Mouse (Mus musculus) megakaryocyte-erythroid progenitor cell, adult 5 weeks (primary cell): ENCODE data around the gene Erc1. TPM values are rescaled to one million over a fixed set of nuclear protein-coding genes. Genes with fewer than 3 reads are reported as not detected.

Source experiments
- polyA plus RNA-seq: library from polyadenylated mRNA; stranded (reverse); fragments of >175 nt; gene quantifications from 2 replicates; pipeline ENCODE4 v1.2.3, GENCODE M21; 2012

Erc1 gene
- polyA plus RNA-seq, result 0.67 and 0.81 TPM in 2 replicates

GRCm38 (mm10) chr6:119848034-119848695, at the start of gene Erc1:
Gene Erc1 (minus strand): TSS chr6:119848167.

DNA sequence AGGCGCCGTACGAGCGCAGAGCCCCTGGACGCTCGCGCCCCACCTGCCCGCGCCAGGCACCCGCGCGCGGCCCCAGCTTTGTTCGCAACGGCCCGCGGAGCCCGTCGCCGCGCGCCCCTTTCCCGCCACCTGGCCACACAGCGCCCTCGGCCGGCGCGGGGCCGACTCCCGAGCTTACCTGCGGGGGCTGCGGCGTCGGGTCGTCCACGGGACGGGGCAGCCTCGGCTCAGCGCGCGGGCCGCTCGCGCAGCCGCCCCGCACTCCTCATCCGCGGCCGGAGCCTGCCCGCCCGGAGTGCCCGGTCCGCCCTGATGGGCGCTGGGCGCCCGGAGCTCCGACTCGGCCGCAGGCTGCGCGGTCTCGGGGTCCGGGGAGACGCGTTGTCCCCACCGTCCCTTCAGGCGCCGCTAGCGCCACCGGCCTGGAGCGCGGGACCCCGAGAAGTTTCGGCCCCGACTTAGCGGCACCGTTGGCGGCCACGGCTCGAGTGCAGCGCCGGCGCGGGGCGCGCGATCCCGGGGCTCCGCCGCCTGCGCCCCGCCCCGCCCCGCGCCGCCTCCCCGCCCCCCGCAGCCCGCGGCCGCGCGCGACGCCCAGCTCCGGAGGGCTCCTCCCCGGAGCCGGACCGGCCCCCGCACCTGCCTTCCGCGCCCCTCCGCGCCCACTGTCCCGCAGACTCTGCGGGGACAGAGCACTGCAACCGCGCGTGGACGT, 304.0 kb downstream of the Erc1 start, which contains the start of gene Wnt5b:
Gene Wnt5b (minus strand): TSS at position 545 of the 715 bp plus-strand sequence.

Other genes with a start within 250 kb of the Erc1 start
- 24.2 and 27.9 TPM in 2 replicates for gene Rad52, start 54.5 kb upstream of the Erc1 start, polyA plus RNA-seq
- gene Wnk1, start 190.5 kb upstream of the Erc1 start, polyA plus RNA-seq, result 36.8 and 40.3 TPM in 2 replicates
- gene Ninj2, start 245.2 kb upstream of the Erc1 start, polyA plus RNA-seq, result not detected in 2 replicates